Mouse (Mus musculus) gastrocnemius, postnatal 10 days (tissue): Measurements from ENCODE around the gene Lats2. TPM values are rescaled to one million over a fixed set of nuclear protein-coding genes. Genes with fewer than 3 reads are reported as not detected.
"Not testable (repeated sequence)": the region's sequence is repeated elsewhere in the genome, so short reads cannot be mapped to it uniquely, and the experiment has no call there.

Source experiments
- DNase-seq: peaks from one replicate; pipeline ENCODE4 v3.0.0; 2021; ENCODE audit warnings: mixed read lengths
- total RNA-seq, 2 experiments: library from RNA; stranded (reverse); gene quantifications; 2 replicates each; pipeline ENCODE4 v1.2.3; 2021

The Lats2 gene
- total RNA-seq, 2 experiments from 2014 or later, result 21.7 to 26.7 TPM

DNA sequence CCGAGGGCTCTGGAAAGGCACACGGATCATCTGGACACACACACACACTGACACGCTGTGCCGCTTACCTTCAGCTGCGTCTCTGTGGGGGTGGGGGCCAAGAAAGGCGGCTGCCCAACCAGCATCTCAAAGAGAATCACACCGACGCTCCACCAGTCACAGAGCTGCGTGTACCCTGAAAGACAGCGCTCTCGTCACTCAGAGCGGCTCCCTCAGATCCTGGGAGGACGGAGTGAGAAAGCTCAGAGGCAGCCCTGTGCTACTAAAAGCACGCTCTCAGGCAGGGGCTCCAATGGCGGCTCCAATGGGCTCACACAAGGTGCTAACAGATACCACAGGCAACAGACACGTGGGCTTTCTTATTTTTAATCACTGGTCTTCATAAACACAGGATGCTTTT, 63.9 kb downstream of the Lats2 start:
- no peak for DNase-seq

GRCm38 (mm10) chr14:57692517-57693130, 65.6 kb downstream of the Lats2 start:
- no peak for DNase-seq

- DNase-seq, result no peak
Measured at GRCm38 (mm10) chr14:57691316-57691715, 66.9 kb downstream of the Lats2 start.

DNA sequence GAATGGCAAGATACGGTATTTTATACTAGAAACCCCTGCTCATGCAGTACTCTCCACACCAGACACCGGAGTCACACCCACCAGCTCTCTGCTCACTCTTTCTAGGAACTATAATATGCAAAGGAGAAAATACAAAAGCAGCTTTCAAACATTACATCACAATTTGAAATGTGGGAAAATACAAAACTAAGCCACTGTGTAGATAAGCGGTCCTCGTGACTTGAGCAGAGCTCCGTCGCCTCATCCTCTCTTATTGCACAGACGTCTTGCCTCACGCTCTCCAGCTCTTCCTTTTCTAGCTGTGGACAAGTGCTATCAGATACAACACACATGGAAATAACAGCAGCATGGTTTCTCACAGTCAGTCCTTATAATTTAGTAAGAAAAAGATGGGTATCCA, 67.5 kb downstream of the Lats2 start:
- no peak for DNase-seq

DNA sequence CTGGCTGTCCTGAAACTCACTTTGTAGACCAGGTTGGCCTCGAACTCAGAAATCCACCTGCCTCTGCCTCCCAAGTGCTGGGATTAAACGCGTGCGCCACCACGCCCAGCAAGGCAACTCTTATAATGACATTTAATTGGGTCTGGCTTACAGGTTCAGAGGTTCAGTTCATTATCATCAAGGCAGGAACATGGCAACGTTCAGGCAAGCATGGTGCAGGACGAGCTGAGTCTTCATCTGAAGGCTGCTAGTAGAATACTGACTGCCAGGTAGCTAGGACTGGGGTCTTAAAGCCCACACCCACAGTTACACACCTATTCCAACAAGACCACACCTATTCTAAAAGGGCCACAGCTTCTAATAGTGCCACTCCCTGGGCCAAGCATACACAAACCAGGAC, 70.1 kb downstream of the Lats2 start:
- DNase-seq, result not testable (repeated sequence)

DNA sequence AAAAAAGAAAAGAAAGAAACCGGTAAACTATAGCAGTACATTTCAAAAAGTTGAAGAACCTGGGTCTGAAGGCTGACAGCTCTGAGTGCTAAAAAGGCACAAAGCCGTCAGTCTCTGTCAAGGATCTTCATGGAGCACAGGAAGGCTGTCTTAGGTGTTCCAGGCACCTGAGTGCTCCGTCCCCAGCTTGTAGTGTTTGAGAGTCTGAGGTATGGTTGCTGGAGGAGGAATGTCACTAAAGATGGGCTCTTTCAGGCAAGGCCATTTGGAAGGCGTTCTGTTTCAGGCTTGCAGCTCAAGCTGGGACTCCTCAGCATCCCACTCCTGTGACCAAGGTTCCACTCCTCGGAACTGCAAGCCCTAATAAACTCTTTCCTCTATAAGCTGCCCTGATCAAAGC, 70.7 kb downstream of the Lats2 start:
- DNase-seq, result no peak

- DNase-seq, result no peak
Measured at GRCm38 (mm10) chr14:57686647-57687046, 71.5 kb downstream of the Lats2 start.

GRCm38 (mm10) chr14:57684579-57684978, 73.6 kb downstream of the Lats2 start:
- peak; percentile 70 for DNase-seq

DNA sequence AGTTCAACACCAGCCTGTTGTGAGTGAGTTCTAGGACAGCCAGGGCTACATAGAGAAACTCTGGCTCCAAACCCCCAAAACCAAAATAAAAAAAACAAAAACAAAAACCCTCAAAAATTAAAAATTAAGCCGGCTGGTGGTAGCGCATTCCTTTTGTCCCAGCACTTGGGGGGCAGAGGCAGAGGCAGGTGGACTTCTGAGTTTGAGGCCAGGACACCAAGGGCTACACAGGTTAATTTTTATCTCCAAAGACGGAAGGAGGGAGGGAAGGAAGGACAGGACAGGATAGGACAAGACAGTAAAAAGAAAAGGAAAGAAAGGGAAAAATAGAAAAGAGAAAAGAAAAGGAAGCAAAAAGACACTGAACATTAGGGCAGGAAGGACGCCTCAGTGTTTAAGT, 75.4 kb downstream of the Lats2 start:
- no peak for DNase-seq

GRCm38 (mm10) chr14:57679958-57680535, 78.1 kb downstream of the Lats2 start:
- peak; percentile 87 for DNase-seq

- no peak for DNase-seq
Measured at GRCm38 (mm10) chr14:57679523-57679922, 78.7 kb downstream of the Lats2 start.

DNA sequence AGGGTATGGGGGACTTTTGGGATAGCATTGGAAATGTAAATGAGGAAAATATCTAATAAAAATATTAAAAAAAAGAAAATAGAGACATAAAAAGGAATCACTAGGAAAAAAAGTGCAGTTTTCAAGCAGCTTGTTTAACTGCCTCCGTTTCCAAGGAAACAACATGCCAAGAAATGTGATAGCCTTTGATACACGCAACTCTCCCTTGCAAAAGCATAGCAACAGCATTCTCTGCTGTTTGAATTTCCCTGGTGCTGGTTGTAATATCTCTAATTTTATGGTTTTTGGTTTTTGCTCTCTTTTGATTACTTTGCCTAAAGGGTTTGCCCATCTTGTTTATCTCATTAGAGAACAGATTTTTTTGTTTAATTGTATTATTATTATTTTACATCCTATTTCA, 82.7 kb downstream of the Lats2 start:
- DNase-seq, result no peak

GRCm38 (mm10) chr14:57665628-57665950, 92.6 kb downstream of the Lats2 start:
- no peak for DNase-seq

- DNase-seq, result peak; percentile 86
Measured at GRCm38 (mm10) chr14:57664822-57665627, 93.2 kb downstream of the Lats2 start, which contains the start of gene Xpo4. TSS of gene Xpo4 (minus strand) at chr14:57665430.

DNA sequence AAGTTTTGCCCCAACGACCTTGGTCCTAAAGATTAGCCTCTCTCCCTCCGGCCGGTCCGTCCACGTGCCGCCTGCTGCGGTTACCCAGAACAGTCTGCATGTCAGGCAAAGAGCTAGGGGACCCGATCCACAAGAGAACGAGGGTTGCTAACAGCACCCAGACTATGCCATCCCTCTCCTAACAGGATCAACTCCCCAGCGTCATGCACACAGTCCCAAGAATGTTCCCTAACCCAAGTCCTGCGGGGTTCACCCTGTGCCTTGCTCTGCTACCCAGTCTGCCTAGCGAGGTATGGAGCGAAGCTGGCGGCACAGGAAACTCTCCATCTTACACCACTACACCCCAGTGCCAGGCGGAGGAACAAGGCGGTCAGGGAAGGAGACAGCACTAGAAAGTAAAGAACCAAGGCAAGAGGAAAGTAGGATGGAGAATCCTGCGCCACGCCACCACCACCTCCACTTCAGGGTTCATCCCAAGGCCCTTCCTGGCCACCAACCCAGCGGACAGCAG, 93.8 kb downstream of the Lats2 start:
- DNase-seq, result peak; percentile 14

- no peak for DNase-seq
Measured at GRCm38 (mm10) chr14:57663630-57664029, 94.6 kb downstream of the Lats2 start.

DNA sequence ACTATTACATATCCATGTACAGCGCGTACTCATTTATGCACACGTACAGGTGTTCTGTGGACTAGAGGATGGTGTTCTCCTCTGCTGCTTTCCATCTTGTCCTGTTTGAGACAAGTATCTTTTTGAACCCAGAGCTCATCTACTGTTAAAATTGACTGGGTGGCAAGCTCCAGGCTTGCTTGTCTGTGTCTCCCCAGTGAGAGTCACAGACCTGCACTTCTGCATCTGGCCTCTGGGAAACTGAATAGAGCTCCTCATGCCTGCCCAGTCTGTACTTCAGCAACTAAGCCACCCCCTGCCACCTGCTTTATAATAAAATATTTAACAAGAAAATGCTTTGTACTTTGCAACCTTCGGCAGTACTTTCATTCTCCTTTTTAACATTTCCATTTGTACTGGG, 99.9 kb downstream of the Lats2 start:
- DNase-seq, result no peak

GRCm38 (mm10) chr14:57657500-57657899, 100.7 kb downstream of the Lats2 start:
- no peak for DNase-seq

GRCm38 (mm10) chr14:57656519-57656918, 101.7 kb downstream of the Lats2 start:
- not testable (repeated sequence) for DNase-seq

DNA sequence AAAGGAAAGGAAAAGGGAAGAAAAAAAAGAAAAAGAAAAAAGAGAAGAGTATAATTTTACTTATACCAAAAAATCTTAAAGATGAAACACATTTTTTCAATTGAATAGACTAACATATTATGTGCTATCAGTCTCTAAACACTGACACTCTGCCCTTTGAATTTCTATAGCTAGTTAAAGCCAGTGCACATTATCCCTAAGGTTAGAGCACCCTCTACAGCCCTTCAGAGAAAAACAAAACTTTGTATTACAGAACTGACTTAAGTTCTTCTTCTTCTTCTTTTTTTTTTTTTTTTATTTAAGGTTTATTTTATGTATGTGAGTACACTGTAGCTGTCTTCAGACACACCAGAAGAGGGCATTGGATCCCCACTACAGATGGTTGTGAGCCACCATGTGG, 108.7 kb downstream of the Lats2 start:
- DNase-seq, result no peak

- no peak for DNase-seq
Measured at GRCm38 (mm10) chr14:57646155-57646554, 112.0 kb downstream of the Lats2 start.
